Mouse (Mus musculus): ENCODE measurements around the gene Olfr172. TPM values are rescaled to one million over a fixed set of nuclear protein-coding genes. Genes with fewer than 3 reads are reported as not detected.

The Olfr172 gene
- polyA plus RNA-seq (2014; fragmentation: Nextera tagmentation; extraction: Ambion mirVana) = not detected in 2 replicates

GRCm38 (mm10) chr16:58763076-58763475, at the start of gene Olfr172:
Gene Olfr172, minus strand, starts transcription at chr16:58763176.
- H3K4me1 ChIP-seq (ENCODE audit: insufficient read depth) = no peaks in the 10 kb centered on the region
- no peak within 1 kb of the TSS for H3K27ac ChIP-seq (ENCODE audit: low read depth)
- no peaks in the 10 kb centered on the region for H3K36me3 ChIP-seq (ENCODE audit: insufficient read depth)
- H3K9me3 ChIP-seq (ENCODE audit: low read depth, low read length) = no peaks in the 10 kb centered on the region
- ATAC-seq (ENCODE audit: insufficient read depth) = no peak
- WGBS = 78% methylated on average over 1 of the region's 1 CpGs
- H3K4me2 ChIP-seq = no peak within 1 kb of the TSS
- TF ChIP-seq CTCF (IDR thresholded peaks at IDR 0.05; ENCODE audit: low read depth) = no peak
- DNase-seq = no peak
- H3K27me3 ChIP-seq (ENCODE audit: insufficient read depth, low read length) = no peaks in the 10 kb centered on the region
- no peak within 1 kb of the TSS for H3K9ac ChIP-seq
- H3K4me3 ChIP-seq (ENCODE audit: low read depth, low read length) = no peak within 1 kb of the TSS

- H3K36me3 ChIP-seq (ENCODE audit: insufficient read depth) = no peaks in the 10 kb centered on the region
- H3K9ac ChIP-seq = no peak within 1 kb of the TSS
- 73% methylated on average over 2 of the region's 2 CpGs for WGBS
- no peaks in the 10 kb centered on the region for H3K27me3 ChIP-seq (ENCODE audit: insufficient read depth, low read length)
- no peaks in the 10 kb centered on the region for H3K9me3 ChIP-seq (ENCODE audit: low read depth, low read length)
- DNase-seq (no peak), ATAC-seq (ENCODE audit: insufficient read depth) (no peak)
- H3K4me3 ChIP-seq (ENCODE audit: low read depth, low read length) = no peak within 1 kb of the TSS
- no peaks in the 10 kb centered on the region for H3K4me1 ChIP-seq (ENCODE audit: insufficient read depth)
- TF ChIP-seq CTCF (IDR thresholded peaks at IDR 0.05; ENCODE audit: low read depth) = no peak
- no peak within 1 kb of the TSS for H3K4me2 ChIP-seq
- H3K27ac ChIP-seq (ENCODE audit: low read depth) = no peak within 1 kb of the TSS
These were observed 37.2 kb upstream of the Olfr172 start, which contains the start of gene Olfr173 for GRCm38 (mm10) chr16:58800168-58800567. Gene Olfr173, minus strand, starts transcription at chr16:58800268.

GRCm38 (mm10) chr16:58756191-58756590, 6.8 kb downstream of the Olfr172 start:
- no peak for TF ChIP-seq CTCF (IDR thresholded peaks at IDR 0.05; ENCODE audit: low read depth)
- H3K9me3 ChIP-seq (ENCODE audit: low read depth, low read length) = no peaks in the 10 kb centered on the region
- H3K27ac ChIP-seq (ENCODE audit: low read depth) = no peak overlapping the region
- H3K4me3 ChIP-seq (ENCODE audit: low read depth, low read length) = no peak overlapping the region
- ATAC-seq (ENCODE audit: insufficient read depth) (no peak), DNase-seq (no peak)
- H3K36me3 ChIP-seq (ENCODE audit: insufficient read depth) = no peaks in the 10 kb centered on the region
- no peak overlapping the region for H3K9ac ChIP-seq
- no peak overlapping the region for H3K4me2 ChIP-seq
- no peaks in the 10 kb centered on the region for H3K27me3 ChIP-seq (ENCODE audit: insufficient read depth, low read length)
- H3K4me1 ChIP-seq (ENCODE audit: insufficient read depth) = no peaks in the 10 kb centered on the region

GRCm38 (mm10) chr16:58751314-58751713, 11.7 kb downstream of the Olfr172 start:
- Histone ChIP-seq H3K4me3 (ENCODE audit: low read depth, low read length) (no peak overlapping the region), H3K27me3 (ENCODE audit: insufficient read depth, low read length) (no peaks in the 10 kb centered on the region), H3K9ac (no peak overlapping the region), H3K4me2 (no peak overlapping the region), H3K9me3 (ENCODE audit: low read depth, low read length) (no peaks in the 10 kb centered on the region), H3K36me3 (ENCODE audit: insufficient read depth) (no peaks in the 10 kb centered on the region), H3K27ac (ENCODE audit: low read depth) (no peak overlapping the region), H3K4me1 (ENCODE audit: insufficient read depth) (no peaks in the 10 kb centered on the region)
- 28% methylated on average over 1 of the region's 1 CpGs for WGBS
- DNase-seq = peak; percentile 40
- peak; percentile 57 for TF ChIP-seq CTCF (IDR thresholded peaks at IDR 0.05; ENCODE audit: low read depth)
- ATAC-seq (ENCODE audit: insufficient read depth) = peak; percentile 68; the same call in 1 of the 2 replicates

GRCm38 (mm10) chr16:58746715-58747114, 16.3 kb downstream of the Olfr172 start:
- Histone ChIP-seq H3K36me3 (ENCODE audit: insufficient read depth) (no peaks in the 10 kb centered on the region), H3K4me2 (no peak overlapping the region), H3K4me3 (ENCODE audit: low read depth, low read length) (no peak overlapping the region), H3K9ac (no peak overlapping the region), H3K27me3 (ENCODE audit: insufficient read depth, low read length) (no peaks in the 10 kb centered on the region), H3K27ac (ENCODE audit: low read depth) (no peak overlapping the region), H3K9me3 (ENCODE audit: low read depth, low read length) (no peaks in the 10 kb centered on the region), H3K4me1 (ENCODE audit: insufficient read depth) (no peaks in the 10 kb centered on the region)
- DNase-seq (no peak), ATAC-seq (ENCODE audit: insufficient read depth) (no peak)
- no peak for TF ChIP-seq CTCF (IDR thresholded peaks at IDR 0.05; ENCODE audit: low read depth)
- 55% methylated on average over 4 of the region's 4 CpGs for WGBS

GRCm38 (mm10) chr16:58740751-58741150, 22.2 kb downstream of the Olfr172 start:
- Histone ChIP-seq H3K9me3 (ENCODE audit: low read depth, low read length) (no peaks in the 10 kb centered on the region), H3K27me3 (ENCODE audit: insufficient read depth, low read length) (no peaks in the 10 kb centered on the region), H3K4me2 (no peak overlapping the region), H3K4me3 (ENCODE audit: low read depth, low read length) (no peak overlapping the region), H3K36me3 (ENCODE audit: insufficient read depth) (0 out of 2 replicates have a peak, but pooled peaks cover 1% of the 10 kb centered on the region), H3K9ac (no peak overlapping the region), H3K27ac (ENCODE audit: low read depth) (no peak overlapping the region), H3K4me1 (ENCODE audit: insufficient read depth) (no peaks in the 10 kb centered on the region)
- 88% methylated on average over 5 of the region's 5 CpGs for WGBS
- ATAC-seq (ENCODE audit: insufficient read depth) (no peak), DNase-seq (no peak)
- TF ChIP-seq CTCF (IDR thresholded peaks at IDR 0.05; ENCODE audit: low read depth) = no peak

- Histone ChIP-seq H3K4me3 (ENCODE audit: low read depth, low read length) (no peak overlapping the region), H3K4me2 (no peak overlapping the region), H3K27me3 (ENCODE audit: insufficient read depth, low read length) (no peaks in the 10 kb centered on the region), H3K4me1 (ENCODE audit: insufficient read depth) (no peaks in the 10 kb centered on the region), H3K9ac (no peak overlapping the region), H3K36me3 (ENCODE audit: insufficient read depth) (peaks cover 17% of the 10 kb centered on the region; the same call in 1 of the 2 replicates), H3K27ac (ENCODE audit: low read depth) (no peak overlapping the region), H3K9me3 (ENCODE audit: low read depth, low read length) (no peaks in the 10 kb centered on the region)
- TF ChIP-seq CTCF (IDR thresholded peaks at IDR 0.05; ENCODE audit: low read depth) = no peak
- ATAC-seq (ENCODE audit: insufficient read depth) = no peak
- WGBS = 82% methylated on average over 1 of the region's 1 CpGs
- no peak for DNase-seq
These were observed 24.2 kb downstream of the Olfr172 start for GRCm38 (mm10) chr16:58738800-58739199.

- ATAC-seq (ENCODE audit: insufficient read depth) (no peak), DNase-seq (no peak)
- Histone ChIP-seq H3K27ac (ENCODE audit: low read depth) (no peak overlapping the region), H3K27me3 (ENCODE audit: insufficient read depth, low read length) (no peaks in the 10 kb centered on the region), H3K4me1 (ENCODE audit: insufficient read depth) (no peaks in the 10 kb centered on the region), H3K4me3 (ENCODE audit: low read depth, low read length) (no peak overlapping the region), H3K36me3 (ENCODE audit: insufficient read depth) (peaks cover 22% of the 10 kb centered on the region; the same call in 1 of the 2 replicates), H3K4me2 (no peak overlapping the region), H3K9ac (no peak overlapping the region), H3K9me3 (ENCODE audit: low read depth, low read length) (no peaks in the 10 kb centered on the region)
- 72% methylated on average over 4 of the region's 4 CpGs for WGBS
- TF ChIP-seq CTCF (IDR thresholded peaks at IDR 0.05; ENCODE audit: low read depth) = no peak
These were observed 24.8 kb downstream of the Olfr172 start for GRCm38 (mm10) chr16:58738205-58738604.

Data from lung, embryonic 14.5 days (tissue).